10 mouse cellular contexts compared by ENCODE assay signal in genomic region chr11:61673686-61674085, GRCm38 (mm10). TPM values are rescaled to one million over a fixed set of nuclear protein-coding genes. Genes with fewer than 3 reads are reported as not detected.
DNase-seq lines count a peak whose midpoint lies in the region; TF ChIP-seq lines count a peak whose summit lies in the region.
"Had no signal": no experiment of that assay in that cellular context is flagged by ENCODE, and none has a peak within 500 bp of the region (broad histone marks: within the 10 kb centered on the region; RNA-seq: fewer than 3 reads in every experiment).

No protein-coding gene starts in this region.

- peaks cover 50 to 55% of the 10 kb centered on the region in 2 experiments for H3K36me3 ChIP-seq in CH12.LX (replicated peaks in 1 of 2; ENCODE audit: control insufficient read depth in 1 of 2, insufficient read depth in 1 of 2, low read length in 1 of 2)
- H3K36me3 ChIP-seq: stomach, embryonic 15.5 days had no signal

- no peak overlapping the region for H3K4me2 ChIP-seq in CH12.LX (ENCODE audit: insufficient read depth, low read depth, poor library complexity, severe bottlenecking)
- H3K4me2 ChIP-seq: stomach, embryonic 15.5 days had no signal

- in situ Hi-C loops in CH12.LX (cut with MboI; ENCODE audit: low pct_ligation_motif_present, low pct_unique_long_range_greater_than_20kb, low sequenced_read_pairs): no loop called here

- H3K4me1 ChIP-seq in CH12.LX (ENCODE audit: control insufficient read depth in 1 of 2, insufficient read depth in 2 of 2): peaks cover 58 to 99% of the 10 kb centered on the region in 2 experiments

- no peak overlapping the region for H3K4me3 ChIP-seq in CH12.LX (replicated peaks in 1 of 3; ENCODE audit: low read depth in 2 of 3, low read length in 2 of 3, poor library complexity in 1 of 3)
- H3K4me3 ChIP-seq: stomach, embryonic 15.5 days had no signal

- TF ChIP-seq CTCF in CH12.LX (conservative IDR thresholded peaks at IDR 0.05 in 1 of 2, IDR thresholded peaks at IDR 0.05 in 1 of 2; ENCODE audit: low read depth in 2 of 2, low read length in 2 of 2): peak in 1 of 2 experiments; percentile 70; a peak in 3 of 4 replicates

- no peaks in the 10 kb centered on the region for H3K27me3 ChIP-seq in CH12.LX (replicated peaks)
- H3K27me3 ChIP-seq: stomach, embryonic 15.5 days had no signal

- H3K79me2 ChIP-seq in CH12.LX (replicated peaks; ENCODE audit: control insufficient read depth, extremely low read depth, insufficient read depth, poor library complexity, severe bottlenecking): 0 out of 2 replicates have a peak, but pooled peaks cover 3% of the 10 kb centered on the region

- dilution Hi-C loops in CH12.LX (cut with MboI; ENCODE audit: extremely low pct_ligation_motif_present, extremely low pct_unique_long_range_greater_than_20kb, low sequenced_read_pairs): no loop called here

- peak; percentile 50 for TF ChIP-seq RAD21 in CH12.LX (IDR thresholded peaks at IDR 0.05; ENCODE audit: low read depth, low read length)

- peak; percentile 31 for DNase-seq in layer of hippocampus, adult 11-12 months (ENCODE audit: low spot score)
- DNase-seq in layer of hippocampus, adult 9-11 months: no peak
- DNase-seq in CH12.LX (ENCODE audit: extremely low read depth): peak; percentile 51
- peak; percentile 53 for DNase-seq in MN1 (ENCODE audit: low spot score)
- DNase-seq in embryo, embryonic 9.5 days (ENCODE audit: extremely low spot score): peak; percentile 56
- DNase-seq in naive thymus-derived CD4-positive, alpha-beta T cell, adult 2 months (ENCODE audit: low read depth): peak; percentile 26
- DNase-seq in urinary bladder, postnatal 25 days (ENCODE audit: low spot score): no peak

- no peak overlapping the region; the same call in 1 of the 2 replicates for H3K9ac ChIP-seq in CH12.LX (ENCODE audit: insufficient read depth, low read depth)
- H3K9ac ChIP-seq: stomach, embryonic 15.5 days had no signal

- no peak for TF ChIP-seq POLR2A in CH12.LX (IDR thresholded peaks at IDR 0.05; ENCODE audit: low read depth, low read length)

- H3K9me3 ChIP-seq in CH12.LX (replicated peaks; ENCODE audit: low read length): no peaks in the 10 kb centered on the region
- H3K9me3 ChIP-seq: stomach, embryonic 15.5 days had no signal

- H3K27ac ChIP-seq in CH12.LX (ENCODE audit: insufficient read depth, low read depth): peak overlapping the region; percentile 90; the same call in 1 of the 2 replicates
- H3K27ac ChIP-seq: macrophage; stomach, embryonic 15.5 days had no signal

- TF ChIP-seq EP300 in CH12.LX (IDR thresholded peaks at IDR 0.05; ENCODE audit: low read length): no peak

TF ChIP-seq in CH12.LX, 34 proteins besides CTCF, POLR2A, EP300 and RAD21:
- TF ChIP-seq IRF4 (IDR thresholded peaks at IDR 0.05; ENCODE audit: low read depth, low read length): peak; percentile 7; the same call in 1 of the 2 replicates
- peak; percentile 57 for TF ChIP-seq SMC3 (IDR thresholded peaks at IDR 0.05; ENCODE audit: low read depth, low read length)
- no peak for TF ChIP-seq KAT2A (IDR thresholded peaks at IDR 0.05; ENCODE audit: insufficient replicate concordance, low read length)
- TF ChIP-seq USF1 (IDR thresholded peaks at IDR 0.05; ENCODE audit: low read depth, low read length): no peak
- no peak for TF ChIP-seq JUND (conservative IDR thresholded peaks at IDR 0.05; ENCODE audit: low read depth, low read length)
- peak; percentile 17; the same call in 1 of the 2 replicates for TF ChIP-seq POLR2AphosphoS2 (IDR thresholded peaks at IDR 0.05; ENCODE audit: low read depth, low read length)
- peak; percentile 25; the same call in 1 of the 2 replicates for TF ChIP-seq ELF1 (IDR thresholded peaks at IDR 0.05; ENCODE audit: low read depth, low read length)
- TF ChIP-seq BHLHE40 (IDR thresholded peaks at IDR 0.05; ENCODE audit: low read depth, low read length): 0 out of 2 replicates have a peak, but pooled peaks have one; percentile 4

RNA-seq across cellular contexts. Expression of gene Fam83g, which starts 10.2 kb away (rescaled TPM):
- total RNA-seq in CH12.LX (2012; rRNA removed): 50.4 and 63.7 TPM in 2 replicates
- 17.2 and 19.2 TPM in 2 replicates for total RNA-seq in CH12.LX (2014; rRNA removed)
- polyA plus RNA-seq in CH12.LX (2012; ENCODE audit: insufficient read length, low read depth): 17.8 and 19.1 TPM in 2 replicates
- polyA plus RNA-seq: macrophage had no signal

RNA-seq across cellular contexts. Expression of gene Grap, which starts 20.6 kb away (rescaled TPM):
- total RNA-seq in CH12.LX (2012; rRNA removed) (379 and 412 TPM in 2 replicates), CH12.LX (2014; rRNA removed) (264 and 274 TPM in 2 replicates)
- 280 and 294 TPM in 2 replicates for polyA plus RNA-seq in CH12.LX (2012; ENCODE audit: insufficient read length, low read depth)

RNA-seq across cellular contexts. Expression of gene Slc5a10, which starts 46.9 kb away (rescaled TPM):
- total RNA-seq in CH12.LX (2012; rRNA removed): 0.55 and 1.4 TPM in 2 replicates
- 0.61 and 0.70 TPM in 2 replicates for total RNA-seq in CH12.LX (2014; rRNA removed)
- 1.3 and 1.6 TPM in 2 replicates for polyA plus RNA-seq in CH12.LX (2012; ENCODE audit: insufficient read length, low read depth)
- total RNA-seq: heart, postnatal 10 days had no signal
- polyA plus RNA-seq: macrophage; stomach, embryonic 15.5 days had no signal

Comparison
In these comparisons a context has a peak if more than half of its experiments do, and no peak if none do; other contexts are left out.
1. DNase-seq: peak in layer of hippocampus, adult 11-12 months (single experiment), CH12.LX (single experiment), MN1 (single experiment), embryo, embryonic 9.5 days (single experiment) and naive thymus-derived CD4-positive, alpha-beta T cell, adult 2 months (single experiment); none in layer of hippocampus, adult 9-11 months (single experiment) and urinary bladder, postnatal 25 days (single experiment).